Mouse (Mus musculus) layer of hippocampus, postnatal 14 days (tissue): ENCODE measurements at regions not wholly inside any gene's neighbourhood (a gene's known extent, or its start where the extent isn't known, plus 50 kb on each side); places are given as distances from the start of the nearest gene placed in this dataset.

Experiments
- DNase-seq, 2 experiments: peaks; one replicate each; pipeline ENCODE4 v3.0.0; 2021 to 2022; ENCODE audit warnings: low spot score in 2 of 2, mixed read lengths in 1 of 2

DNA sequence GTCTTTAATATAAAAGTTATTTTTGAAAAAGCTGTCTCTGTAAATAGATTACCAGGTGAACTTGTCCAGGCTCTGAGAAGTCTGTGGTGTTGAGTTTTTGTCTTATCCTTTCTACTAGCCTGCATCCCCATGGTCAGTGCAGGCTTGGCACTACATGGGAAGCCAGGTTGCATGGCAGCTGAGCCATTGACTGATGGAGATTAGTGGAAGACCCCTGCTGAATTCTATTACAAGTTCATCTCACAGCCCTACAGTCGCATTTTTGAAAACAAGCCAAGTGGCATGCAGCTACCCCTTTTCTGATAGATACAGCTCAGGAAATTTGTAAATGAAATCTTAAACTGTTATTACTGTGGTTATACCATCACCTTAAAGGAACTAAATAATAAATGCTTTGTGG is 101.2 kb upstream of the Fam184a start:
- DNase-seq, result no peak

- no peak for DNase-seq
These were observed 99.6 kb upstream of the Fam184a start for GRCm38 (mm10) chr10:53850568-53850967.

- no peak for DNase-seq
These were observed 62.3 kb upstream of the Fam184a start for GRCm38 (mm10) chr10:53813244-53813620.

DNA sequence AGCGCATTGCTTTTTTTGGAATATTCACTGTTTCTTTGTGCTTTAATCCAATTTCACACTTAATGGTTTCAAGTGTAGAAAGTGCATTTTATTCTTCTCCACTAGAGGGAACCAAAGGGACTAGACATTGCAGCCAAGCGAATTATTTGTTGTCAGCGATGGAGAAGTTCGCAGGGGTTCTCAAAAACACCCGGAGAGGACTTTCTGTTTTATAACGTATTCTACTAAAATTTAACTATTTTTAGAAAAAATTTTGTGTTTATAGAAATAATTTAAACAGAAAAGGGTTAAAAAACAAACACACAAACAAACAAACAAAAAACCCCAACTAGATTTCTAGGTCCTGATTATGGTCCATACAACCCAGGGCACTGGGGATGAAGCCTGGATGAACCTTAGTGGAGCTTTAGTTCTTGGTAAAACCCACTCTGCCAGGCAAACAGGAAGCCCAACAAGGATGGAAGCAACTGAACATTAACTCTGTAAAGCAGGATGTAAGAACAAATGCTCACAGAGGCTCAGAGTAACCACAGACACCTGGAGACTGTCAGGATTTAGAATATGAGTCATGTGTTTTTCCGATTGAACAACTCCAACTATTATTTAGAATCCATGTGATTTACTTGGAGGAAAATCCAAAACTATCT is 61.8 kb upstream of the Fam184a start:
- peak in 1 of 2 experiments; percentile 66 for DNase-seq

GRCm38 (mm10) chr10:53811904-53812596 is 61.1 kb upstream of the Fam184a start:
- DNase-seq, result peak in 1 of 2 experiments; percentile 20

- DNase-seq, result no peak
These were observed 55.8 kb upstream of the Fam184a start for GRCm38 (mm10) chr10:53806697-53807096.

GRCm38 (mm10) chr10:53801048-53801641 is 50.2 kb upstream of the Fam184a start:
- DNase-seq, result no peak
